Mouse (Mus musculus): ENCODE data around the gene Rasgef1b.

DNA sequence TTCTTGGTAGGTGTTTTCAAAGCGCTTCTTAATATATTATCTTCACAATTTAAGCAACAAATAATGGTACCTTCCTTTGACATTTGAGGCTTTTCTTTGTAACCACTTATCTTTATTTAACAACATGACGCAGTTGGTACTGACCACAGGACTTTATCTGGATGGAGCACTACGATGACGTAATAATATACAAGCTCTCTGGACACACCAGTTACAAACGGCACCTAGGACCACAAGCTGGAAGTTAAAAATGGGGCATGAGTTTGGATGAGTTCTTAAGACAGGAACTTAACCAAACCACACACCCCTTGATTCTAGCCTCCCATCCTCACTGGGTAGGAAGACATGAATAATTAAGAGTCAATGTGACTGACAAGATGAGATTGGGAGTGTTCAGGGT lies 369.6 kb downstream of the Rasgef1b start:
- TF ChIP-seq CTCF (IDR thresholded peaks at IDR 0.05; ENCODE audit: control insufficient read depth, insufficient read depth, low read length) (no peak), POLR2A (IDR thresholded peaks at IDR 0.05; ENCODE audit: borderline replicate concordance, control insufficient read depth, low read depth, low read length) (no peak)
